Mouse (Mus musculus): ENCODE results near the gene Asgr2. TPM values are rescaled to one million over a fixed set of nuclear protein-coding genes. Genes with fewer than 3 reads are reported as not detected.

The Asgr2 gene
- 4.3 and 5.8 TPM in 2 replicates for polyA plus RNA-seq (2014; fragmentation: Nextera tagmentation; extraction: Ambion mirVana)

DNA sequence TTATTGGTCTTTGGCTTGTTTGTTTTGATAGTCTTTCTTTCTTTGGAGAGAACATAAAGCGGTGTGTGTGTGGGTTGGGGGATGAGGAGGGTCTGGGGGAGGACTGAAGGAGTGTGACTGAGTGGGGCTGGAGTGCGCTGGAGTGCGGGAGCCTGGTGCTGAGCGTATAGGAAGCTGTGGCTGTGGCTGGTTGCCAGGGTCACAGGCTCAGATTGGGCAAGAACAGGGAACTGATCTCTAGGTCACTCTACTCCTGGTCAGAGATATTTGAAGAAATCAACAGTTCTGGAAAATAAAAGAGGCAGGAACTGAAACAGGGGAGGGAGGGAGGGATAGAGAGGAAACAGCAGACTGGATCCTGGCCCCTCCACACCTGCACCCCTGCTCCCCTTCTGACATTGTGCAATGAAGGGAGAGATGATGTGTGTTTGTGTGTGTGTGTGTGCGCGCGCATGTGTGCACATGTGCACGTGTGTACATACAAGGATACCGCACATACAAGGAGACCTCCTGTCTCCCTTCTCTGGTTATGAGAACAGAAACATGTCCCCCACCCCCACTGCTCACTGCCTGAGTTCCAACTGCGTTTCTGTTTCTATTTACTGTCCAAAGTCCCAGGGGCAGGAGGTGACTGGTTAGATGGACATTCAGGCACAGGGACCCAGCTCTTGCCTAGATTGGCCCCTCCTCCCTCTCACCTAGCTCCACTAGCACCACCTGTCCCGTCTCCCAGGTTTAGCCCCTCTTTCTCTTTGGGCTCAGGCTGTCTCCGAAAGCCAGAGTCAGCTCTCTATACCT is at the start of gene Asgr2:
Gene Asgr2 (plus strand): TSS at position 659 of the 798 bp plus-strand sequence.
- ATAC-seq (replicated peaks; ENCODE audit: low FRiP score) (peak; percentile 45; the same call in 1 of the 2 replicates), DNase-seq (ENCODE audit: low spot score) (no peak)
- 61% methylated on average over 12 of the region's 12 CpGs for WGBS
- Histone ChIP-seq H3K27me3 (replicated peaks; ENCODE audit: control insufficient read depth, insufficient read depth, low read length) (no peaks in the 10 kb centered on the region), H3K4me2 (peak within 1 kb of the TSS; percentile 24), H3K27ac (ENCODE audit: low read depth, low read length) (peak within 1 kb of the TSS; percentile 63), H3K36me3 (ENCODE audit: control insufficient read depth, insufficient read depth, low read length) (no peaks in the 10 kb centered on the region), H3K4me3 (ENCODE audit: low read depth, low read length) (no peak within 1 kb of the TSS), H3K9me3 (ENCODE audit: control insufficient read depth, low read length) (no peaks in the 10 kb centered on the region), H3K4me1 (replicated peaks; ENCODE audit: control insufficient read depth, insufficient read depth, low read length) (0 out of 2 replicates have a peak, but pooled peaks cover 2% of the 10 kb centered on the region), H3K9ac (ENCODE audit: low read depth, low read length) (no peak within 1 kb of the TSS)

DNA sequence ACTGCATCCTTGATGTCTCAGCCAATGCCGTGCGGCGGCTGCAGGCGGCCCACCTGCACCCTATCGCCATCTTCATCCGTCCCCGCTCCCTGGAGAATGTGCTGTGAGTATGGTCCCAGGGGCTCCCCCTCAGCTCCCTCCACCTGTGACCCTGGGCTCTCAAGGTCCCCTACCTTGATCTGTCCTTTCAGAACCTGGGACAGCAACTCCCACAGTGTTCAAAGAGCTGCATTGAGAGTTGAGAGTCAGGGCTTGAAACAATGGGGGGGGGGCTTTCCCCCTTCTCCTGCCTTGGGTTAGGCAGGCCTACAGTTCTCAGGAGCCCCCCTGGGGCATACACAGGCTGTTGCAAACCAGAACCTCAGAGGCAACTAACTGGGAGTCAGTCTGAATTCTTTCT is 48.8 kb upstream of the Asgr2 start:
- Histone ChIP-seq H3K9me3 (ENCODE audit: control insufficient read depth, low read length) (no peaks in the 10 kb centered on the region), H3K36me3 (ENCODE audit: control insufficient read depth, insufficient read depth, low read length) (no peaks in the 10 kb centered on the region; the same call in 1 of the 2 replicates), H3K4me1 (replicated peaks; ENCODE audit: control insufficient read depth, insufficient read depth, low read length) (peaks cover 4% of the 10 kb centered on the region; the same call in 1 of the 2 replicates), H3K4me2 (no peak overlapping the region), H3K9ac (ENCODE audit: low read depth, low read length) (no peak overlapping the region), H3K27me3 (replicated peaks; ENCODE audit: control insufficient read depth, insufficient read depth, low read length) (no peaks in the 10 kb centered on the region), H3K27ac (ENCODE audit: low read depth, low read length) (no peak overlapping the region), H3K4me3 (ENCODE audit: low read depth, low read length) (no peak overlapping the region)
- ATAC-seq (replicated peaks; ENCODE audit: low FRiP score) (no peak), DNase-seq (ENCODE audit: low spot score) (no peak)
- WGBS = 88% methylated on average over 7 of the region's 7 CpGs

DNA sequence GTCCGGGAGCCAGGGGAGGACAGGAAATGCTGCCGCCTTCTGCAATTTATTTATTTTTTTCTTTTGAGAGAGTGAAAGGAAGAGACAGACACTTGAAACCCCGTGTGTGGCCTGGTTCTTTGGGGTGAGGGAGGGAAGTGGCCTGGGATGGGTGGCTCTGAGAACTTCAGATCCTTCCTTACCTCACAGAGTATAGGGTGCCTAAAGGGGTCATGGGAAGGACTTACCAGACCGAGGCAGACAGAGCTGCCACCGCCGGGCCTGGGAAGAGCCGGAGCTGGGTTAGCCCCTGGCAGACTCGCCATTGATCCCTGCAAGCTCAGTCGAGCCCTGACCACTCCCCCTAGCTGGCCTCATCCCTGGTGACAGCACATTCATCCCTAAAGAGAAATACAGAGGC is 47.0 kb upstream of the Asgr2 start:
- no peaks in the 10 kb centered on the region for H3K9me3 ChIP-seq (ENCODE audit: control insufficient read depth, low read length)
- DNase-seq (ENCODE audit: low spot score) = no peak
- H3K4me1 ChIP-seq (replicated peaks; ENCODE audit: control insufficient read depth, insufficient read depth, low read length) = peaks cover 1% of the 10 kb centered on the region; the same call in 1 of the 2 replicates
- no peak overlapping the region for H3K4me2 ChIP-seq
- H3K27me3 ChIP-seq (replicated peaks; ENCODE audit: control insufficient read depth, insufficient read depth, low read length) = no peaks in the 10 kb centered on the region
- WGBS = 56% methylated on average over 9 of the region's 9 CpGs
- no peak overlapping the region for H3K27ac ChIP-seq (ENCODE audit: low read depth, low read length)
- ATAC-seq (replicated peaks; ENCODE audit: low FRiP score) = no peak
- H3K4me3 ChIP-seq (ENCODE audit: low read depth, low read length) = no peak overlapping the region
- no peaks in the 10 kb centered on the region; the same call in 1 of the 2 replicates for H3K36me3 ChIP-seq (ENCODE audit: control insufficient read depth, insufficient read depth, low read length)
- H3K9ac ChIP-seq (ENCODE audit: low read depth, low read length) = no peak overlapping the region

DNA sequence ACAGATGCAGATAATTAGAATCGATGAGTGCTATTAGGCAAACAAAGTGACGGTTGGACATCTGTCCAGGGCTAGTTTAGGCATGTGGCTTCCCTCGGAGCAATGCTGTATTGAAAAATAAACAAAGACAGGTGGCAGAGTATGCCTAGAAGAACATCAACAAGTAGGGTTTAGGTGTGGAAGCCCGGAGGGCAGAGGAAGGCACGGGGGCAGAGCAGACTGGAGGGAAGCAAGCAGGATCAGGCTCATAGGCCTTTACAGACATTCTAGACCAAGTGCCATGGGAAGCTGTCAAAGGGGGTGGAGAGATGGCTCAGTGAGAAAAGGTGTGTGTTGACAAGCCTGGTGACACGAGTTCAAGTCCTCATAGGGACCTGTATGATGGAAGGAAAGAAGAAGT is 43.1 kb upstream of the Asgr2 start:
- no peak for ATAC-seq (replicated peaks; ENCODE audit: low FRiP score)
- H3K4me2 ChIP-seq = no peak overlapping the region
- H3K27me3 ChIP-seq (replicated peaks; ENCODE audit: control insufficient read depth, insufficient read depth, low read length) = no peaks in the 10 kb centered on the region
- no peaks in the 10 kb centered on the region for H3K36me3 ChIP-seq (ENCODE audit: control insufficient read depth, insufficient read depth, low read length)
- no peaks in the 10 kb centered on the region for H3K9me3 ChIP-seq (ENCODE audit: control insufficient read depth, low read length)
- H3K4me1 ChIP-seq (replicated peaks; ENCODE audit: control insufficient read depth, insufficient read depth, low read length) = no peaks in the 10 kb centered on the region
- DNase-seq (ENCODE audit: low spot score) = no peak
- 82% methylated on average over 6 of the region's 6 CpGs for WGBS
- H3K9ac ChIP-seq (ENCODE audit: low read depth, low read length) = no peak overlapping the region
- no peak overlapping the region for H3K27ac ChIP-seq (ENCODE audit: low read depth, low read length)
- no peak overlapping the region for H3K4me3 ChIP-seq (ENCODE audit: low read depth, low read length)

DNA sequence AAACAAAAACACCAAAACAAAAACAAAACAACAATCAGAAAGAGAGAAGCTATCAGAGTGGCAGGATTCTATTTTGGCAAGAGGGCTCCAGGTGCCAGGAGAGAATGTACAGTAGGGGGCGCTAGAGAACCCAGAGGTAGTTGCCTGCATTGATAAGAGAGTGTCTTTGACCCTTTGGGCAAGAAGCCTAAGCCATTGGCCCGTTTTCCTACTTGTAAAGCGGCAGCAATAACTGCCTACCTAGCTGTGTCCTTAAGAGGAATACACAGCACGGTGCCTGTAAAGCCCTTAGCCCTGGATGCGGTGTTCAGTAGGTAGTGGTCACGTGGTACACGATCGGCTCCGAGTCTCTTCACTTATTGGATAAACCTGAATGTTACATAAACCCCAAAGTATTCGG is 42.6 kb upstream of the Asgr2 start:
- no peak for DNase-seq (ENCODE audit: low spot score)
- Histone ChIP-seq H3K27ac (ENCODE audit: low read depth, low read length) (no peak overlapping the region), H3K9me3 (ENCODE audit: control insufficient read depth, low read length) (no peaks in the 10 kb centered on the region), H3K36me3 (ENCODE audit: control insufficient read depth, insufficient read depth, low read length) (no peaks in the 10 kb centered on the region), H3K4me3 (ENCODE audit: low read depth, low read length) (no peak overlapping the region), H3K9ac (ENCODE audit: low read depth, low read length) (no peak overlapping the region), H3K4me1 (replicated peaks; ENCODE audit: control insufficient read depth, insufficient read depth, low read length) (no peaks in the 10 kb centered on the region), H3K27me3 (replicated peaks; ENCODE audit: control insufficient read depth, insufficient read depth, low read length) (no peaks in the 10 kb centered on the region), H3K4me2 (no peak overlapping the region)
- no peak for ATAC-seq (replicated peaks; ENCODE audit: low FRiP score)
- 47% methylated on average over 10 of the region's 10 CpGs for WGBS

DNA sequence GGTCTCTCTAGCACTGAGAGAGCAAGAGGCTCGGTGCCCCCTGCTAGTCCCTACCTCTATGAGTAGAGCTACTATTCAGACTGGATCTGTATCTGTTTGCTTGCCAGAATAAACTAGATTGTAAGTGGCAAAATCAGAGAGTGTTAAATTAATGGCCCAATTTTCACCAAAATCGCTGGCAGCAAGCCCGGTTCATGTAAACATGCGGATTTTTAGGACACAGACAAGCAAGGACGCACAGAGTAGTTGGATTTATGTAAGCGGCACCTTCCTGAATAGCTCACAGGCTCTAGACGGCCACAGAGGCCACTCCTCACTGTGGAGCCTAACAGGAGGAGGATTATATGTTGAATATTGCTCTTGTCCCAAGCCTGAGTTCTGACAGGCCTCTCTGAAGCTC is 39.3 kb upstream of the Asgr2 start:
- no peaks in the 10 kb centered on the region for H3K9me3 ChIP-seq (ENCODE audit: control insufficient read depth, low read length)
- DNase-seq (ENCODE audit: low spot score) = no peak
- peaks cover 5% of the 10 kb centered on the region for H3K4me1 ChIP-seq (replicated peaks; ENCODE audit: control insufficient read depth, insufficient read depth, low read length)
- 77% methylated on average over 7 of the region's 7 CpGs for WGBS
- H3K27ac ChIP-seq (ENCODE audit: low read depth, low read length) = no peak overlapping the region
- H3K4me2 ChIP-seq = no peak overlapping the region
- no peak for ATAC-seq (replicated peaks; ENCODE audit: low FRiP score)
- H3K36me3 ChIP-seq (ENCODE audit: control insufficient read depth, insufficient read depth, low read length) = no peaks in the 10 kb centered on the region
- H3K4me3 ChIP-seq (ENCODE audit: low read depth, low read length) = no peak overlapping the region
- H3K9ac ChIP-seq (ENCODE audit: low read depth, low read length) = no peak overlapping the region
- H3K27me3 ChIP-seq (replicated peaks; ENCODE audit: control insufficient read depth, insufficient read depth, low read length) = no peaks in the 10 kb centered on the region

DNA sequence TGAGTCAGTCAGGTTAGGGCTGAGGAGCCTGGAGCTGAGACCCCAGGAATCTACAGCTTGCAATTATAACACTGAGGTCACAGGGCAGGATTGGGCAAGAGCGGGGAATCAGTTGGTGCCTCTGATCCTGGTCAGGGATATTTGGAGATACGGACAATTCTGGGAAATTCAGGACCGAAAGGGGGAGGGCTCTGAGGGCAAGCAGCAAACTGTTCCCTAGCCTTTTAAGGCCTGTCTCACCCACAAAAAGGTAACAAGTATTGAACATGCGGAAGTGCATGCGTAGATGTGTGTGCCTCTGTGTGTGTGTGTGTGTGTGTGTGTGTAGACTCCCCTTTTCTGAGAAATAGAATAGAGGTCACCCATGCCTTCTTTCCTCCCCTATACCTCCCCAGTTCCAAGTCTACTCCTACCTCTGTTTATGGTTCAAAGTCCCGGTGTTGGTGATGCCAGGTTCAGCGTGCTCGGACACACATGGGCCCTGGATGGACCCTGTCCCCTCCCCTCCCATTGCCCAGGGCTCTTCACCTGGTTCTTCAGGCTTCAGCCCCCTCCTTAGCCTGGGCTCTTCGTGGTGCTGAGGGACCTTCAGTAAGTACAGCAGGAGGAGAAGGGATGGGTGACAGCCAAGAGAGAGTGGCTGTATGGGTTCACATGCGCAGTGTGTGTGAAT is 38.4 kb upstream of the Asgr2 start, which contains the start of gene Asgr1:
Gene Asgr1 (plus strand): TSS at position 188 of the 673 bp plus-strand sequence.
- DNase-seq (ENCODE audit: low spot score) (no peak), ATAC-seq (replicated peaks; ENCODE audit: low FRiP score) (no peak)
- no peak within 1 kb of the TSS for H3K9ac ChIP-seq (ENCODE audit: low read depth, low read length)
- no peak within 1 kb of the TSS for H3K27ac ChIP-seq (ENCODE audit: low read depth, low read length)
- 80% methylated on average over 10 of the region's 10 CpGs for WGBS
- no peak within 1 kb of the TSS for H3K4me3 ChIP-seq (ENCODE audit: low read depth, low read length)
- no peaks in the 10 kb centered on the region for H3K9me3 ChIP-seq (ENCODE audit: control insufficient read depth, low read length)
- peaks cover 5% of the 10 kb centered on the region for H3K4me1 ChIP-seq (replicated peaks; ENCODE audit: control insufficient read depth, insufficient read depth, low read length)
- H3K36me3 ChIP-seq (ENCODE audit: control insufficient read depth, insufficient read depth, low read length) = no peaks in the 10 kb centered on the region
- no peak within 1 kb of the TSS for H3K4me2 ChIP-seq
- H3K27me3 ChIP-seq (replicated peaks; ENCODE audit: control insufficient read depth, insufficient read depth, low read length) = no peaks in the 10 kb centered on the region

DNA sequence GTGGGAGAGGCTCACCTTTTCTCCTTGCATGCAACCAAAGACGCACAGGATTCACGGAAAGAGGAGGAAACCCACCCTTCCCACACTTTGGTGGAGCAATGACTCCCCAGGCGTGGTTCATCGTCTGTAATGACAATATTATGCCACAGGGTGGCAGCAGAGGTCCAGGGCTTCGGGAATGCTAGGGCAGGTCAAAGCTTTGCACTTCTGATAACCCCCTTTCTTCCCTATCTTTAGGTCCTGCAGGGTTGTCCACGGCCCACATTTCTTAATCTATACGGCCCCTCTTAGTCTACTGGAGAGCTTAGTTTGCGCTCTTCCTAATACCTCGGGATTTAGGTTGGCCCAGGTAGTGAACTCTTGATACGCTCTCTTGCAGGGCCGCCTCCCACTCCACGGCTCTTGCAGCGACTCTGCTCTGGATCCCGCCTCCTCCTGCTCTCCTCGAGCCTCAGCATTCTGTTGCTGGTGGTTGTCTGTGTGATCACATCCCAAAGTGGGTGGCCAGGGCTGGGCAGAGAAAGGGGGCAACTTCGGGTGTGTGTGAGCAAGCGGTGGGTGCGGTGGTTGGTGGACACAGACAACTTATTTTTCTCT is 36.7 kb upstream of the Asgr2 start:
- H3K4me2 ChIP-seq = peak overlapping the region; percentile 49
- no peak overlapping the region for H3K4me3 ChIP-seq (ENCODE audit: low read depth, low read length)
- 24% methylated on average over 17 of the region's 18 CpGs for WGBS

More for the DNA sequence above, 36.7 kb upstream of the Asgr2 start:
- DNase-seq (ENCODE audit: low spot score) (peak; percentile 70), ATAC-seq (replicated peaks; ENCODE audit: low FRiP score) (peak; percentile 63)
- H3K9me3 ChIP-seq (ENCODE audit: control insufficient read depth, low read length) = no peaks in the 10 kb centered on the region
- H3K36me3 ChIP-seq (ENCODE audit: control insufficient read depth, insufficient read depth, low read length) = no peaks in the 10 kb centered on the region
- no peak overlapping the region for H3K27ac ChIP-seq (ENCODE audit: low read depth, low read length)
- no peaks in the 10 kb centered on the region for H3K27me3 ChIP-seq (replicated peaks; ENCODE audit: control insufficient read depth, insufficient read depth, low read length)
- peaks cover 5% of the 10 kb centered on the region for H3K4me1 ChIP-seq (replicated peaks; ENCODE audit: control insufficient read depth, insufficient read depth, low read length)
- H3K9ac ChIP-seq (ENCODE audit: low read depth, low read length) = no peak overlapping the region
